Mouse (Mus musculus): Measurements from ENCODE around the gene Gm3417.
"Not testable (repeated sequence)": the region's sequence is repeated elsewhere in the genome, so short reads cannot be mapped to it uniquely, and the experiment has no call there.

Gm3417 gene

GRCm38 (mm10) chr17:14978362-14979038, at the start of gene Gm3417, which contains the start of gene 9030025P20Rik:
Gm3417 (minus strand) TSS chr17:14978790.
9030025P20Rik (plus strand) TSS chr17:14978468.
- DNase-seq (ENCODE audit: low spot score) = not testable (repeated sequence)

- not testable (repeated sequence) for DNase-seq (ENCODE audit: low spot score)
These were observed 46.9 kb upstream of the Gm3417 start for GRCm38 (mm10) chr17:15025513-15025912.

GRCm38 (mm10) chr17:15024502-15025193, 46.1 kb upstream of the Gm3417 start:
- DNase-seq (ENCODE audit: low spot score) = not testable (repeated sequence)

GRCm38 (mm10) chr17:15023878-15024492, 45.4 kb upstream of the Gm3417 start:
- not testable (repeated sequence) for DNase-seq (ENCODE audit: low spot score)

GRCm38 (mm10) chr17:15021503-15022220, 43.1 kb upstream of the Gm3417 start:
- DNase-seq (ENCODE audit: low spot score) = not testable (repeated sequence)

GRCm38 (mm10) chr17:15009706-15010413, 31.3 kb upstream of the Gm3417 start, which contains the start of gene Gm3435:
Gm3435 (plus strand) TSS chr17:15010176.
- DNase-seq (ENCODE audit: low spot score) = not testable (repeated sequence)

GRCm38 (mm10) chr17:15009088-15009487, 30.5 kb upstream of the Gm3417 start:
- DNase-seq (ENCODE audit: low spot score) = not testable (repeated sequence)

GRCm38 (mm10) chr17:15000047-15000446, 21.5 kb upstream of the Gm3417 start:
- not testable (repeated sequence) for DNase-seq (ENCODE audit: low spot score)

- DNase-seq (ENCODE audit: low spot score) = not testable (repeated sequence)
These were observed 15.6 kb upstream of the Gm3417 start for GRCm38 (mm10) chr17:14994140-14994539.

- not testable (repeated sequence) for DNase-seq (ENCODE audit: low spot score)
These were observed 14.7 kb upstream of the Gm3417 start for GRCm38 (mm10) chr17:14993139-14993832.

- not testable (repeated sequence) for DNase-seq (ENCODE audit: low spot score)
These were observed 14.0 kb upstream of the Gm3417 start for GRCm38 (mm10) chr17:14992522-14993138.

GRCm38 (mm10) chr17:14990116-14990702, 11.6 kb upstream of the Gm3417 start:
- DNase-seq (ENCODE audit: low spot score) = not testable (repeated sequence)

GRCm38 (mm10) chr17:14977718-14978361, 750 bp downstream of the Gm3417 start:
- not testable (repeated sequence) for DNase-seq (ENCODE audit: low spot score)

- not testable (repeated sequence) for DNase-seq (ENCODE audit: low spot score)
These were observed 10.1 kb downstream of the Gm3417 start for GRCm38 (mm10) chr17:14968373-14968913.

GRCm38 (mm10) chr17:14961557-14962154, 16.9 kb downstream of the Gm3417 start:
- DNase-seq (ENCODE audit: low spot score) = not testable (repeated sequence)

GRCm38 (mm10) chr17:14960951-14961556, 17.5 kb downstream of the Gm3417 start, which contains the start of gene Phf10:
Phf10 (minus strand) TSS chr17:14961273.
- peak; percentile 16 for DNase-seq (ENCODE audit: low spot score)

- peak; percentile 14 for DNase-seq (ENCODE audit: low spot score)
These were observed 18.1 kb downstream of the Gm3417 start for GRCm38 (mm10) chr17:14960520-14960919.

GRCm38 (mm10) chr17:14959979-14960378, 18.6 kb downstream of the Gm3417 start:
- no peak for DNase-seq (ENCODE audit: low spot score)
